In the genomic region with DNA sequence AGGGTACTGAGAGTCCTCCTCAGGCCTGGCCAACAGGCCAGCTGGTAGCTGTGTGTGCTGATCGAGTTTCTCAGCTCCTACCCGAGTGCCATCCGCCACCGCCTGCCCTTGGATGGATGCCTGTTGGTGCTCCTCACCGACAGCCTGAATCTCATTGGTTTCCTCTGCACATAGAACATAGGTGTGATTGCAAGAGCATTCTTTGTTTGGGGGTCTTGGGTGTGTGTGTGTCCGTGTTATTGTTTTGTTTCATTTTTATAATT, we compare ENCODE assay signal across 24 mouse cellular contexts. TPM values are rescaled to one million over a fixed set of nuclear protein-coding genes. Genes with fewer than 3 reads are reported as not detected.
A peak's percentile ranks its signal among the peaks of the same experiment; 100 is the strongest.
DNase-seq lines count a peak whose midpoint lies in the region; ATAC-seq lines count a peak whose summit lies in the region.
"Had no signal": no experiment of that assay in that cellular context is flagged by ENCODE, and none has a peak within 500 bp of the region (broad histone marks: within the 10 kb centered on the region; RNA-seq: fewer than 3 reads in every experiment).

No protein-coding gene starts in this region.

- intact Hi-C loops in gastrocnemius, postnatal 14 days (cut with DNase I; ENCODE audit: low total_unique reads), result no loop called here

- no peak overlapping the region for H3K4me3 ChIP-seq in liver, embryonic 12.5 days
- H3K4me3 ChIP-seq in midbrain, embryonic 16.5 days (ENCODE audit: low read depth, low read length), result no peak overlapping the region
- no peak overlapping the region for H3K4me3 ChIP-seq in hindbrain, embryonic 10.5 days
- H3K4me3 ChIP-seq: forebrain, embryonic 13.5 days; intestine, embryonic 15.5 days; midbrain, embryonic 10.5 days; neural tube, embryonic 12.5 days; stomach, embryonic 15.5 days had no signal

- no peaks in the 10 kb centered on the region for H3K27me3 ChIP-seq in liver, embryonic 12.5 days (replicated peaks)
- H3K27me3 ChIP-seq in midbrain, embryonic 16.5 days (ENCODE audit: control insufficient read depth, insufficient read depth, low read depth, low read length), result no peaks in the 10 kb centered on the region
- H3K27me3 ChIP-seq in hindbrain, embryonic 10.5 days (ENCODE audit: insufficient read depth, poor library complexity, severe bottlenecking), result no peaks in the 10 kb centered on the region
- H3K27me3 ChIP-seq: forebrain, embryonic 13.5 days; intestine, embryonic 15.5 days; neural tube, embryonic 12.5 days; stomach, embryonic 15.5 days had no signal

- peak; percentile 67 for DNase-seq in gastrocnemius, adult 18-20 months (ENCODE audit: low spot score)
- DNase-seq in gastrocnemius, postnatal 4 days (ENCODE audit: low spot score in 2 of 2), result no peak
- no peak for DNase-seq in liver
- peak; percentile 40 for DNase-seq in gastrocnemius, postnatal 14 days
- no peak for DNase-seq in hindbrain, embryonic 10.5 days (ENCODE audit: low spot score)
- DNase-seq: adrenal gland, postnatal 36 days; B cell, adult 2 months; embryo, embryonic 11 days; heart, postnatal 10 days; kidney, postnatal 10 days; layer of hippocampus, adult 9-11 months had no signal

- H3K27ac ChIP-seq in liver, embryonic 12.5 days, result peak overlapping the region; percentile 76
- no peak overlapping the region for H3K27ac ChIP-seq in midbrain, embryonic 16.5 days (ENCODE audit: low read length)
- no peak overlapping the region for H3K27ac ChIP-seq in hindbrain, embryonic 10.5 days
- H3K27ac ChIP-seq: forebrain, embryonic 13.5 days; hindbrain, embryonic 14.5 days; intestine, embryonic 15.5 days; midbrain, embryonic 10.5 days; neural tube, embryonic 12.5 days; stomach, embryonic 15.5 days had no signal

- peaks cover 85% of the 10 kb centered on the region for H3K36me3 ChIP-seq in liver, embryonic 12.5 days
- H3K36me3 ChIP-seq in midbrain, embryonic 16.5 days (ENCODE audit: control insufficient read depth, insufficient read depth, low read length), result peaks cover 17% of the 10 kb centered on the region
- peaks cover 99% of the 10 kb centered on the region for H3K36me3 ChIP-seq in hindbrain, embryonic 10.5 days

- peak overlapping the region; percentile 32; the same call in 1 of the 2 replicates for H3K9ac ChIP-seq in liver, embryonic 12.5 days
- no peak overlapping the region for H3K9ac ChIP-seq in midbrain, embryonic 16.5 days (ENCODE audit: low read depth, low read length)
- H3K9ac ChIP-seq: forebrain, embryonic 13.5 days; hindbrain, embryonic 14.5 days; intestine, embryonic 15.5 days; neural tube, embryonic 12.5 days; stomach, embryonic 15.5 days had no signal

- H3K9me3 ChIP-seq in liver, embryonic 12.5 days (replicated peaks), result no peaks in the 10 kb centered on the region
- H3K9me3 ChIP-seq in midbrain, embryonic 16.5 days (replicated peaks; ENCODE audit: control insufficient read depth, low read length, poor library complexity, severe bottlenecking), result no peaks in the 10 kb centered on the region
- no peaks in the 10 kb centered on the region for H3K9me3 ChIP-seq in hindbrain, embryonic 10.5 days
- H3K9me3 ChIP-seq: forebrain, embryonic 13.5 days; intestine, embryonic 15.5 days; midbrain, embryonic 10.5 days; neural tube, embryonic 12.5 days; stomach, embryonic 15.5 days had no signal

- ATAC-seq in liver, embryonic 12.5 days, result no peak
- no peak for ATAC-seq in midbrain, embryonic 16.5 days
- ATAC-seq: forebrain, embryonic 13.5 days; intestine, embryonic 15.5 days had no signal

- H3K4me1 ChIP-seq in liver, embryonic 12.5 days, result peaks cover 63% of the 10 kb centered on the region
- no peaks in the 10 kb centered on the region for H3K4me1 ChIP-seq in midbrain, embryonic 16.5 days (ENCODE audit: control insufficient read depth, insufficient read depth, low read length)
- H3K4me1 ChIP-seq in hindbrain, embryonic 10.5 days (replicated peaks), result no peaks in the 10 kb centered on the region
- H3K4me1 ChIP-seq: forebrain, embryonic 13.5 days; intestine, embryonic 15.5 days; midbrain, embryonic 10.5 days; neural tube, embryonic 12.5 days; stomach, embryonic 15.5 days had no signal

- 82% methylated on average over 6 of the region's 6 CpGs for WGBS in liver, embryonic 12.5 days (ENCODE audit: insufficient replicate concordance)
- 90% methylated on average over 6 of the region's 6 CpGs for WGBS in midbrain, embryonic 16.5 days
- 92% methylated on average over 6 of the region's 6 CpGs for WGBS in hindbrain, embryonic 10.5 days

- H3K4me2 ChIP-seq in liver, embryonic 12.5 days, result peak overlapping the region; percentile 34; the same call in 1 of the 2 replicates
- H3K4me2 ChIP-seq in midbrain, embryonic 16.5 days (ENCODE audit: low read length), result no peak overlapping the region
- H3K4me2 ChIP-seq: forebrain, embryonic 13.5 days; hindbrain, embryonic 14.5 days; intestine, embryonic 15.5 days; neural tube, embryonic 12.5 days; stomach, embryonic 15.5 days had no signal

RNA-seq across cellular contexts. Expression of gene Golm1, which starts 35.5 kb away (rescaled TPM):
- total RNA-seq in gastrocnemius, adult 18-20 months (2021), result 1 to 10 TPM; 5.7 to 7.5 TPM
- 10 to 100 TPM; 22.9 to 23.7 TPM for total RNA-seq in gastrocnemius, postnatal 4 days (2021)
- polyA plus RNA-seq in liver, embryonic 12.5 days (2016; fragmentation: Nextera tagmentation; extraction: Ambion mirVana), result 63.8 and 64.2 TPM in 2 replicates
- total RNA-seq in gastrocnemius, postnatal 14 days (2021), result 10 to 100 TPM in 1 of 2 experiments, 1 to 10 TPM in 1; 9.3 to 10.1 TPM
- 18.4 and 27.3 TPM in 2 replicates for polyA plus RNA-seq in midbrain, embryonic 16.5 days (2015; fragmentation: Nextera tagmentation; extraction: Ambion mirVana)
- 144 and 181 TPM in 2 replicates for polyA plus RNA-seq in hindbrain, embryonic 10.5 days (2016; fragmentation: Nextera tagmentation; extraction: Ambion mirVana)

RNA-seq across cellular contexts. Expression of gene 4921517D22Rik, which starts 53.8 kb away (rescaled TPM):
- total RNA-seq in gastrocnemius, adult 18-20 months (2021), result not detected
- total RNA-seq in gastrocnemius, postnatal 4 days (2021), result not detected
- not detected in 2 replicates for polyA plus RNA-seq in liver, embryonic 12.5 days (2016; fragmentation: Nextera tagmentation; extraction: Ambion mirVana)
- total RNA-seq in gastrocnemius, postnatal 14 days (2021), result not detected
- not detected in 2 replicates for polyA plus RNA-seq in midbrain, embryonic 16.5 days (2015; fragmentation: Nextera tagmentation; extraction: Ambion mirVana)
- polyA plus RNA-seq in hindbrain, embryonic 10.5 days (2016; fragmentation: Nextera tagmentation; extraction: Ambion mirVana), result not detected in 2 replicates
- total RNA-seq: adrenal gland, postnatal 36 days; heart, adult 8-10 months; heart, postnatal 10 days; liver, adult 2 months; monocyte, adult 5-6 weeks had no signal
- polyA plus RNA-seq: forebrain, embryonic 13.5 days; hindbrain, embryonic 14.5 days; intestine, embryonic 15.5 days; liver, adult 2 months; midbrain, embryonic 10.5 days; neural tube, embryonic 12.5 days; spleen, adult 2 months; stomach, embryonic 15.5 days; thymus, postnatal 0 days had no signal

RNA-seq across cellular contexts. Expression of gene Naa35, which starts 55.0 kb away (rescaled TPM):
- total RNA-seq in gastrocnemius, adult 18-20 months (2021), result 10 to 100 TPM; 24.8 to 28.6 TPM
- total RNA-seq in gastrocnemius, postnatal 4 days (2021), result 10 to 100 TPM; 53.3 to 57.8 TPM
- polyA plus RNA-seq in liver, embryonic 12.5 days (2016; fragmentation: Nextera tagmentation; extraction: Ambion mirVana), result 35.5 and 37.2 TPM in 2 replicates
- total RNA-seq in gastrocnemius, postnatal 14 days (2021), result 10 to 100 TPM; 25.2 to 26.4 TPM
- 148 and 165 TPM in 2 replicates for polyA plus RNA-seq in midbrain, embryonic 16.5 days (2015; fragmentation: Nextera tagmentation; extraction: Ambion mirVana)
- polyA plus RNA-seq in hindbrain, embryonic 10.5 days (2016; fragmentation: Nextera tagmentation; extraction: Ambion mirVana), result 104 and 105 TPM in 2 replicates

RNA-seq across cellular contexts. Expression of gene Agtpbp1, which starts 55.1 kb away (rescaled TPM):
- total RNA-seq in gastrocnemius, adult 18-20 months (2021), result 10 to 100 TPM; 63.3 to 69.8 TPM
- total RNA-seq in gastrocnemius, postnatal 4 days (2021), result 10 to 100 TPM; 30.8 to 31.2 TPM
- 12.1 and 13.2 TPM in 2 replicates for polyA plus RNA-seq in liver, embryonic 12.5 days (2016; fragmentation: Nextera tagmentation; extraction: Ambion mirVana)
- total RNA-seq in gastrocnemius, postnatal 14 days (2021), result 10 to 100 TPM; 37.4 to 38.7 TPM
- polyA plus RNA-seq in midbrain, embryonic 16.5 days (2015; fragmentation: Nextera tagmentation; extraction: Ambion mirVana), result 73.9 and 76.0 TPM in 2 replicates
- polyA plus RNA-seq in hindbrain, embryonic 10.5 days (2016; fragmentation: Nextera tagmentation; extraction: Ambion mirVana), result 11.3 and 12.3 TPM in 2 replicates

Comparison
In these comparisons a context has a peak if more than half of its experiments do, and no peak if none do; other contexts are left out.
1. DNase-seq: peak in gastrocnemius, adult 18-20 months (single experiment) and gastrocnemius, postnatal 14 days (single experiment); none in gastrocnemius, postnatal 4 days (0 of 2), liver (single experiment) and hindbrain, embryonic 10.5 days (single experiment).